Mouse (Mus musculus): ENCODE data around the gene Ascl3. TPM values are rescaled to one million over a fixed set of nuclear protein-coding genes. Genes with fewer than 3 reads are reported as not detected.

Gene Ascl3
- polyA plus RNA-seq, 1 experiment: 0.38 TPM

GRCm38 (mm10) chr7:109700213-109700612 is 31.3 kb downstream of the Ascl3 start:
- H3K4me1 ChIP-seq (ENCODE audit: control insufficient read depth, insufficient read depth, low read length): peaks cover 10% of the 10 kb centered on the region
- no peak for TF ChIP-seq CTCF (IDR thresholded peaks at IDR 0.05; ENCODE audit: insufficient read depth, low read length)
- no peak for TF ChIP-seq POLR2A (IDR thresholded peaks at IDR 0.05; ENCODE audit: borderline replicate concordance, extremely low read depth, low read depth, low read length)
- DNase-seq: no peak
- H3K4me3 ChIP-seq (replicated peaks; ENCODE audit: extremely low read depth, low read depth, low read length): no peak overlapping the region

- 93% methylated on average over 10 of the region's 10 CpGs for WGBS
- no peak for TF ChIP-seq POLR2A (IDR thresholded peaks at IDR 0.05; ENCODE audit: borderline replicate concordance, extremely low read depth, low read depth, low read length)
- no peak overlapping the region for H3K4me3 ChIP-seq (replicated peaks; ENCODE audit: extremely low read depth, low read depth, low read length)
- DNase-seq: no peak
- peaks cover 13% of the 10 kb centered on the region for H3K4me1 ChIP-seq (ENCODE audit: control insufficient read depth, insufficient read depth, low read length)
Observed at GRCm38 (mm10) chr7:109695339-109695726, 36.2 kb downstream of the Ascl3 start.

- Histone ChIP-seq H3K4me3 (replicated peaks; ENCODE audit: extremely low read depth, low read depth, low read length) (no peak overlapping the region), H3K4me1 (ENCODE audit: control insufficient read depth, insufficient read depth, low read length) (peaks cover 14% of the 10 kb centered on the region)
- 76% methylated on average over 13 of the region's 13 CpGs for WGBS
- TF ChIP-seq CTCF (IDR thresholded peaks at IDR 0.05; ENCODE audit: insufficient read depth, low read length) (no peak), POLR2A (IDR thresholded peaks at IDR 0.05; ENCODE audit: borderline replicate concordance, extremely low read depth, low read depth, low read length) (no peak)
- no peak for DNase-seq
Observed at GRCm38 (mm10) chr7:109694576-109695338, 36.8 kb downstream of the Ascl3 start.

- DNase-seq: no peak
- WGBS: 37% methylated on average over 5 of the region's 5 CpGs
- Histone ChIP-seq H3K4me1 (ENCODE audit: control insufficient read depth, insufficient read depth, low read length) (peaks cover 25% of the 10 kb centered on the region), H3K4me3 (replicated peaks; ENCODE audit: extremely low read depth, low read depth, low read length) (no peak overlapping the region)
- TF ChIP-seq POLR2A (IDR thresholded peaks at IDR 0.05; ENCODE audit: borderline replicate concordance, extremely low read depth, low read depth, low read length) (no peak), CTCF (IDR thresholded peaks at IDR 0.05; ENCODE audit: insufficient read depth, low read length) (no peak)
Observed at GRCm38 (mm10) chr7:109690961-109691360, 40.6 kb downstream of the Ascl3 start.

GRCm38 (mm10) chr7:109690101-109690500 is 41.4 kb downstream of the Ascl3 start:
- TF ChIP-seq POLR2A (IDR thresholded peaks at IDR 0.05; ENCODE audit: borderline replicate concordance, extremely low read depth, low read depth, low read length) (no peak), CTCF (IDR thresholded peaks at IDR 0.05; ENCODE audit: insufficient read depth, low read length) (no peak)
- Histone ChIP-seq H3K4me1 (ENCODE audit: control insufficient read depth, insufficient read depth, low read length) (peaks cover 25% of the 10 kb centered on the region), H3K4me3 (replicated peaks; ENCODE audit: extremely low read depth, low read depth, low read length) (no peak overlapping the region)
- 78% methylated on average over 3 of the region's 3 CpGs for WGBS
- DNase-seq: no peak

GRCm38 (mm10) chr7:109686585-109687128 is 44.9 kb downstream of the Ascl3 start:
- WGBS: 19% methylated on average over 9 of the region's 9 CpGs
- Histone ChIP-seq H3K4me1 (ENCODE audit: control insufficient read depth, insufficient read depth, low read length) (peaks cover 22% of the 10 kb centered on the region), H3K4me3 (replicated peaks; ENCODE audit: extremely low read depth, low read depth, low read length) (no peak overlapping the region)
- TF ChIP-seq CTCF (IDR thresholded peaks at IDR 0.05; ENCODE audit: insufficient read depth, low read length) (no peak), POLR2A (IDR thresholded peaks at IDR 0.05; ENCODE audit: borderline replicate concordance, extremely low read depth, low read depth, low read length) (peak; percentile 66; the same call in 1 of the 2 replicates)
- DNase-seq: no peak

- Histone ChIP-seq H3K4me1 (ENCODE audit: control insufficient read depth, insufficient read depth, low read length) (no peaks in the 10 kb centered on the region), H3K4me3 (replicated peaks; ENCODE audit: extremely low read depth, low read depth, low read length) (no peak overlapping the region)
- TF ChIP-seq CTCF (IDR thresholded peaks at IDR 0.05; ENCODE audit: insufficient read depth, low read length) (no peak), POLR2A (IDR thresholded peaks at IDR 0.05; ENCODE audit: borderline replicate concordance, extremely low read depth, low read depth, low read length) (no peak)
- 83% methylated on average over 1 of the region's 1 CpGs for WGBS
- DNase-seq: no peak
Observed at GRCm38 (mm10) chr7:109680879-109681278, 50.6 kb downstream of the Ascl3 start.

GRCm38 (mm10) chr7:109680284-109680683 is 51.2 kb downstream of the Ascl3 start:
- TF ChIP-seq CTCF (IDR thresholded peaks at IDR 0.05; ENCODE audit: insufficient read depth, low read length) (no peak), POLR2A (IDR thresholded peaks at IDR 0.05; ENCODE audit: borderline replicate concordance, extremely low read depth, low read depth, low read length) (no peak)
- 92% methylated on average over 2 of the region's 2 CpGs for whole genome bisulfite sequencing
- H3K4me3 ChIP-seq (replicated peaks; ENCODE audit: extremely low read depth, low read depth, low read length): no peak overlapping the region
- DNase-seq: no peak
- peaks cover 2% of the 10 kb centered on the region for H3K4me1 ChIP-seq (ENCODE audit: control insufficient read depth, insufficient read depth, low read length)

Other genes starting within 250 kb of the Ascl3 start
- gene Trim66, start 223.6 kb downstream of the Ascl3 start, polyA plus RNA-seq (2012; rRNA removed): 0.08 and 0.09 TPM in 2 replicates
- 208 and 282 TPM in 2 replicates for gene Rpl27a, start 212.6 kb downstream of the Ascl3 start, polyA plus RNA-seq (2012; rRNA removed)
- 89.9 and 123 TPM in 2 replicates for gene St5, start 28.1 kb downstream of the Ascl3 start, polyA plus RNA-seq (2012; rRNA removed)
- gene Akip1, start 28.0 kb downstream of the Ascl3 start, polyA plus RNA-seq (2012; rRNA removed): 16.3 and 18.3 TPM in 2 replicates
- gene BC051019, start 7.9 kb downstream of the Ascl3 start, polyA plus RNA-seq (2012; rRNA removed): 17.8 and 19.7 TPM in 2 replicates
- 45.4 and 60.4 TPM in 2 replicates for gene Tmem9b, start 21.1 kb upstream of the Ascl3 start, polyA plus RNA-seq (2012; rRNA removed)
- 0.05 and 0.22 TPM in 2 replicates for gene Nrip3, start 50.3 kb upstream of the Ascl3 start, polyA plus RNA-seq (2012; rRNA removed)
- gene Scube2, start 134.0 kb upstream of the Ascl3 start, polyA plus RNA-seq (2012; rRNA removed): 16.7 and 21.8 TPM in 2 replicates
- 122 and 134 TPM in 2 replicates for gene Dennd5a, start 228.7 kb upstream of the Ascl3 start, polyA plus RNA-seq (2012; rRNA removed)

Data from lung, adult 2 months (tissue).